Mouse (Mus musculus) MEL (cell line): ENCODE measurements at regions not wholly inside any gene's neighbourhood (a gene's known extent, or its start where the extent isn't known, plus 50 kb on each side); places are given as distances from the start of the nearest gene placed in this dataset.

Experiments
- DNase-seq: peaks from one replicate; pipeline ENCODE4 v3.0.0; 2011; ENCODE audit warnings: low read depth, low spot score
- H3K27ac ChIP-seq: 2 replicates; pipeline ENCODE4 v1.5.1; 2012; ENCODE audit warnings: low read depth, mild to moderate bottlenecking, control low read depth, low read length, moderate library complexity; ENCODE audit not compliant: control insufficient read depth
- H3K27me3 ChIP-seq, 2 experiments: fragments of 150-350 bp in 1 of 2; sonication (generic) in 1 of 2; 2 replicates each; pipeline ENCODE4 v1.6.1; 2012; ENCODE audit warnings: low read length in 2 of 2, mild to moderate bottlenecking in 2 of 2, improper control_type of control experiment in 1 of 2, moderate library complexity in 1 of 2; ENCODE audit not compliant: insufficient read depth in 2 of 2, control insufficient read depth in 1 of 2
- H3K36me3 ChIP-seq, 2 experiments: 2 replicates each; pipeline ENCODE4 v1.6.1; 2012 to 2014; ENCODE audit warnings: low read length in 2 of 2, improper control_type of control experiment in 1 of 2, inconsistent platforms in 1 of 2, mild to moderate bottlenecking in 1 of 2; ENCODE audit not compliant: insufficient read depth in 2 of 2, control insufficient read depth in 1 of 2
- H3K4me1 ChIP-seq, 2 experiments: fragments of 150-350 bp in 1 of 2; sonication (generic) in 1 of 2; 2 replicates each; pipeline ENCODE4 v1.6.1; 2012; ENCODE audit warnings: low read length in 2 of 2, improper control_type of control experiment in 1 of 2, mild to moderate bottlenecking in 1 of 2; ENCODE audit not compliant: insufficient read depth in 2 of 2, control insufficient read depth in 1 of 2
- H3K4me3 ChIP-seq, 2 experiments: fragments of 150-350 bp in 1 of 2; sonication (generic) in 1 of 2; 2 replicates each; pipeline ENCODE4 v1.5.1; 2012; ENCODE audit warnings: low read depth in 2 of 2, low read length in 2 of 2, mild to moderate bottlenecking in 2 of 2, moderate library complexity in 2 of 2, control low read depth in 1 of 2, improper control_type of control experiment in 1 of 2; ENCODE audit not compliant: control insufficient read depth in 1 of 2, insufficient read depth in 1 of 2
- H3K79me2 ChIP-seq: 2 replicates; pipeline ENCODE4 v1.6.1; 2012; ENCODE audit warnings: mild to moderate bottlenecking, low read length, moderate library complexity; ENCODE audit not compliant: control insufficient read depth, poor library complexity, insufficient read depth
- H3K9ac ChIP-seq: 2 replicates; pipeline ENCODE4 v1.6.1; 2012; ENCODE audit warnings: low read depth, mild to moderate bottlenecking, control low read depth, low read length, moderate library complexity; ENCODE audit not compliant: control insufficient read depth, poor library complexity, severe bottlenecking
- H3K9me3 ChIP-seq: fragments of 150-350 bp; sonication (generic); replicated peaks from 2 replicates; pipeline ENCODE4 v1.6.1; 2012; ENCODE audit warnings: mild to moderate bottlenecking, low read length, improper control_type of control experiment, moderate library complexity; ENCODE audit not compliant: insufficient read depth
- CHD1 ChIP-seq: IDR thresholded peaks from 2 replicates; pipeline ENCODE4 v1.6.1; 2012; ENCODE audit warnings: low read depth, mild to moderate bottlenecking, inconsistent platforms, low read length, improper control_type of control experiment
- CHD2 ChIP-seq: IDR thresholded peaks from 2 replicates; pipeline ENCODE4 v1.6.1; 2011; ENCODE audit warnings: low read length, improper control_type of control experiment
- CTCF ChIP-seq, 3 experiments: IDR thresholded peaks in 2 of 3; conservative IDR thresholded peaks in 1 of 3; 2 replicates each; pipeline ENCODE4 v1.5.1; 2011 to 2012; ENCODE audit warnings: low read length in 3 of 3, low read depth in 2 of 3, mild to moderate bottlenecking in 2 of 3, improper control_type of control experiment in 1 of 3, inconsistent platforms in 1 of 3, mixed read lengths in 1 of 3, moderate library complexity in 1 of 3; ENCODE audit not compliant: control insufficient read depth in 1 of 3, insufficient read depth in 1 of 3, poor library complexity in 1 of 3, severe bottlenecking in 1 of 3
- E2F4 ChIP-seq: IDR thresholded peaks from 2 replicates; pipeline ENCODE4 v1.6.1; 2011; ENCODE audit warnings: low read depth, low read length, improper control_type of control experiment, borderline replicate concordance
- ELF1 ChIP-seq: IDR thresholded peaks from 2 replicates; pipeline ENCODE4 v1.6.1; 2014; ENCODE audit warnings: low read depth, mild to moderate bottlenecking, inconsistent platforms, low read length, improper control_type of control experiment, moderate library complexity
- EP300 ChIP-seq, 2 experiments: IDR thresholded peaks; 2 replicates each; pipeline ENCODE4 v1.6.1; 2011; ENCODE audit warnings: improper control_type of control experiment in 2 of 2, low read length in 2 of 2, low read depth in 1 of 2, mild to moderate bottlenecking in 1 of 2
- KAT2A ChIP-seq: conservative IDR thresholded peaks from 2 replicates; pipeline ENCODE4 v1.6.1; 2012; ENCODE audit warnings: low read depth, low read length, improper control_type of control experiment, inconsistent platforms
- MAX ChIP-seq: IDR thresholded peaks from 2 replicates; pipeline ENCODE4 v1.6.1; 2011; ENCODE audit warnings: low read length, improper control_type of control experiment
- MXI1 ChIP-seq: IDR thresholded peaks from 2 replicates; pipeline ENCODE4 v1.6.1; 2011; ENCODE audit warnings: mild to moderate bottlenecking, low read depth, low read length, improper control_type of control experiment
- MYB ChIP-seq: IDR thresholded peaks from 2 replicates; pipeline ENCODE4 v1.6.1; 2011; ENCODE audit warnings: mild to moderate bottlenecking, low read depth, low read length, improper control_type of control experiment
- MYC ChIP-seq: IDR thresholded peaks from 2 replicates; pipeline ENCODE4 v1.6.1; 2011; ENCODE audit warnings: low read depth, mild to moderate bottlenecking, low read length, improper control_type of control experiment, moderate library complexity
- POLR2A ChIP-seq, 2 experiments: IDR thresholded peaks; 2 replicates each; pipeline ENCODE4 v1.6.1; 2011 to 2012; ENCODE audit warnings: low read length in 2 of 2, mild to moderate bottlenecking in 2 of 2, control low read depth in 1 of 2, improper control_type of control experiment in 1 of 2, low read depth in 1 of 2, moderate library complexity in 1 of 2; ENCODE audit not compliant: control insufficient read depth in 1 of 2, insufficient read depth in 1 of 2, poor library complexity in 1 of 2
- POLR2AphosphoS5 ChIP-seq: IDR thresholded peaks from 2 replicates; pipeline ENCODE4 v1.6.1; 2012; ENCODE audit warnings: low read depth, borderline replicate concordance, mild to moderate bottlenecking, inconsistent platforms, low read length, moderate library complexity, mixed read lengths
- SIN3A ChIP-seq: IDR thresholded peaks from 2 replicates; pipeline ENCODE4 v1.6.1; 2012; ENCODE audit warnings: low read length, improper control_type of control experiment, inconsistent platforms
- SMC3 ChIP-seq: IDR thresholded peaks from 2 replicates; pipeline ENCODE4 v1.6.1; 2011; ENCODE audit warnings: low read depth, low read length, improper control_type of control experiment
- TAL1 ChIP-seq: IDR thresholded peaks from 2 replicates; pipeline ENCODE4 v1.6.1; 2012; ENCODE audit warnings: mild to moderate bottlenecking, inconsistent platforms, low read length, moderate library complexity, mixed read lengths
- USF1 ChIP-seq: IDR thresholded peaks from 2 replicates; pipeline ENCODE4 v1.6.1; 2014; ENCODE audit warnings: low read depth, mild to moderate bottlenecking, inconsistent platforms, low read length, improper control_type of control experiment, moderate library complexity
- USF2 ChIP-seq, 2 experiments: IDR thresholded peaks; 2 replicates each; pipeline ENCODE4 v1.6.1; 2011 to 2012; ENCODE audit warnings: improper control_type of control experiment in 2 of 2, low read length in 2 of 2, borderline replicate concordance in 1 of 2, inconsistent platforms in 1 of 2, low read depth in 1 of 2, mild to moderate bottlenecking in 1 of 2; ENCODE audit not compliant: insufficient read depth in 1 of 2
- ZKSCAN1 ChIP-seq: IDR thresholded peaks from 2 replicates; pipeline ENCODE4 v1.6.1; 2012; ENCODE audit warnings: low read depth, mild to moderate bottlenecking, inconsistent platforms, low read length, improper control_type of control experiment, moderate library complexity
- ZMIZ1 ChIP-seq: IDR thresholded peaks from 2 replicates; pipeline ENCODE4 v1.6.1; 2012; ENCODE audit warnings: low read depth, mild to moderate bottlenecking, inconsistent platforms, low read length, improper control_type of control experiment, moderate library complexity
- ZNF384 ChIP-seq: IDR thresholded peaks from 2 replicates; pipeline ENCODE4 v1.6.1; 2012; ENCODE audit warnings: low read depth, mild to moderate bottlenecking, inconsistent platforms, low read length, improper control_type of control experiment

- Histone ChIP-seq H3K36me3 (peaks cover 0 to 25% of the 10 kb centered on the region in 2 experiments; a peak in 2 of 4 replicates), H3K9me3 (no peaks in the 10 kb centered on the region), H3K4me1 (peaks cover 9 to 29% of the 10 kb centered on the region in 2 experiments), H3K27ac (no peak overlapping the region), H3K79me2 (no peaks in the 10 kb centered on the region), H3K27me3 (peaks cover 0 to 1% of the 10 kb centered on the region in 2 experiments; a peak in 1 of 4 replicates), H3K9ac (no peak overlapping the region), H3K4me3 (no peak overlapping the region)
- DNase-seq: no peak
- no peak for TF ChIP-seq SMC3
- TF ChIP-seq ELF1: no peak
- no peak for TF ChIP-seq USF1
- TF ChIP-seq CHD1: no peak
- TF ChIP-seq SIN3A: no peak
- TF ChIP-seq E2F4: no peak
- TF ChIP-seq POLR2AphosphoS5: no peak
Observed at GRCm38 (mm10) chr15:38407476-38407875, 982.1 kb downstream of the 4930447A16Rik start.

- no peak for DNase-seq
- H3K4me1 ChIP-seq: peaks cover 2 to 20% of the 10 kb centered on the region in 2 experiments; a peak in 3 of 4 replicates
- H3K9me3 ChIP-seq: no peaks in the 10 kb centered on the region
- peaks cover 0 to 16% of the 10 kb centered on the region in 2 experiments; a peak in 2 of 4 replicates for H3K36me3 ChIP-seq
- H3K9ac ChIP-seq: no peak overlapping the region
- H3K4me3 ChIP-seq: no peak overlapping the region
- H3K27me3 ChIP-seq: peaks cover 0 to 1% of the 10 kb centered on the region in 2 experiments; a peak in 1 of 4 replicates
- TF ChIP-seq USF2 (IDR thresholded peaks at IDR 0.05; ENCODE audit: borderline replicate concordance in 1 of 2, insufficient read depth in 1 of 2, low read depth in 1 of 2, low read length in 2 of 2) (no peak), ZMIZ1 (no peak), CHD2 (no peak), MAX (no peak), POLR2A (IDR thresholded peaks at IDR 0.05; ENCODE audit: control insufficient read depth in 1 of 2, insufficient read depth in 1 of 2, low read depth in 1 of 2, low read length in 2 of 2, poor library complexity in 1 of 2) (no peak), ELF1 (no peak), CHD1 (no peak), TAL1 (no peak), ZNF384 (no peak), EP300 (IDR thresholded peaks at IDR 0.05; ENCODE audit: low read depth in 1 of 2, low read length in 2 of 2) (no peak), USF1 (no peak), CTCF (IDR thresholded peaks at IDR 0.05 in 2 of 3, conservative IDR thresholded peaks at IDR 0.05 in 1 of 3; ENCODE audit: control insufficient read depth in 1 of 3, insufficient read depth in 1 of 3, low read depth in 2 of 3, low read length in 3 of 3, poor library complexity in 1 of 3, severe bottlenecking in 1 of 3) (no peak), POLR2AphosphoS5 (no peak), ZKSCAN1 (no peak), SIN3A (no peak), SMC3 (no peak), MYC (no peak), MXI1 (no peak), MYB (no peak), KAT2A (no peak)
- no peaks in the 10 kb centered on the region for H3K79me2 ChIP-seq
- no peak overlapping the region for H3K27ac ChIP-seq
Observed at GRCm38 (mm10) chr15:38409168-38409567, 983.8 kb downstream of the 4930447A16Rik start.
